Mouse (Mus musculus): ENCODE data around the gene Gpr161.

- TF ChIP-seq MYOG (IDR thresholded peaks at IDR 0.05; ENCODE audit: control insufficient read depth, extremely low read depth, insufficient read length), result no peak
- TF ChIP-seq CEBPB (IDR thresholded peaks at IDR 0.05; ENCODE audit: low read depth), result no peak
- no peak for TF ChIP-seq CTCF (IDR thresholded peaks at IDR 0.05; ENCODE audit: control insufficient read depth, insufficient read depth, insufficient read length)
- no peak for TF ChIP-seq MYOD1 (IDR thresholded peaks at IDR 0.05; ENCODE audit: control insufficient read depth, insufficient read length, low read depth)
- TF ChIP-seq MAX (IDR thresholded peaks at IDR 0.05), result no peak
These were observed 5.5 kb downstream of the Gpr161 start for GRCm38 (mm10) chr1:165301108-165301507.
